Mouse (Mus musculus) thymus, postnatal 10 days (tissue): ENCODE results near the gene Dynll2.

Source experiments
- DNase-seq, 2 experiments: peaks; one replicate each; pipeline ENCODE4 v3.0.0; 2021; ENCODE audit warnings: low spot score in 2 of 2

The Dynll2 gene

GRCm38 (mm10) chr11:87986831-87987793 lies at the start of gene Dynll2:
Gene Dynll2, minus strand, starts transcription at chr11:87987533.
- DNase-seq = peak; percentile 78 to 80

- DNase-seq = no peak
Measured at GRCm38 (mm10) chr11:88036761-88037251, 49.5 kb upstream of the Dynll2 start.

GRCm38 (mm10) chr11:88035970-88036369 lies 48.6 kb upstream of the Dynll2 start:
- no peak for DNase-seq

GRCm38 (mm10) chr11:88031753-88032152 lies 44.4 kb upstream of the Dynll2 start:
- no peak for DNase-seq

- no peak for DNase-seq
Measured at GRCm38 (mm10) chr11:88030836-88031235, 43.5 kb upstream of the Dynll2 start.

GRCm38 (mm10) chr11:88030219-88030618 lies 42.9 kb upstream of the Dynll2 start:
- DNase-seq = no peak

- no peak for DNase-seq
Measured at GRCm38 (mm10) chr11:88028193-88028684, 40.9 kb upstream of the Dynll2 start.

- DNase-seq = no peak
Measured at GRCm38 (mm10) chr11:88027391-88028035, 40.2 kb upstream of the Dynll2 start.

GRCm38 (mm10) chr11:88023933-88024332 lies 36.6 kb upstream of the Dynll2 start:
- no peak for DNase-seq

- DNase-seq = no peak
Measured at GRCm38 (mm10) chr11:88015795-88016194, 28.5 kb upstream of the Dynll2 start.

GRCm38 (mm10) chr11:88015161-88015560 lies 27.8 kb upstream of the Dynll2 start:
- DNase-seq = no peak

- DNase-seq = no peak
Measured at GRCm38 (mm10) chr11:88013632-88014031, 26.3 kb upstream of the Dynll2 start.

- DNase-seq = no peak
Measured at GRCm38 (mm10) chr11:88012621-88013244, 25.4 kb upstream of the Dynll2 start.

GRCm38 (mm10) chr11:88011914-88012419 lies 24.6 kb upstream of the Dynll2 start:
- no peak for DNase-seq

GRCm38 (mm10) chr11:88011208-88011913 lies 24.0 kb upstream of the Dynll2 start:
- no peak for DNase-seq

GRCm38 (mm10) chr11:88009542-88010190 lies 22.3 kb upstream of the Dynll2 start:
- no peak for DNase-seq

GRCm38 (mm10) chr11:88008641-88009040 lies 21.3 kb upstream of the Dynll2 start:
- no peak for DNase-seq

GRCm38 (mm10) chr11:88004123-88004522 lies 16.8 kb upstream of the Dynll2 start:
- DNase-seq = no peak

GRCm38 (mm10) chr11:88002738-88003137 lies 15.4 kb upstream of the Dynll2 start:
- DNase-seq = no peak

- no peak for DNase-seq
Measured at GRCm38 (mm10) chr11:87999751-88000150, 12.4 kb upstream of the Dynll2 start.

- DNase-seq = no peak
Measured at GRCm38 (mm10) chr11:87991806-87992205, 4.5 kb upstream of the Dynll2 start.
